Mouse (Mus musculus) limb, embryonic 10.5 days (tissue): ENCODE measurements around the gene Vmn1r143. TPM values are rescaled to one million over a fixed set of nuclear protein-coding genes. Genes with fewer than 3 reads are reported as not detected.
"Not testable (repeated sequence)": the region's sequence is repeated elsewhere in the genome, so short reads cannot be mapped to it uniquely, and the experiment has no call there.

ENCODE experiments used
- DNase-seq: peaks from one replicate; pipeline ENCODE4 v3.0.0-alpha.2; 2017; ENCODE audit warnings: low spot score
- H3K27ac ChIP-seq: fragments of 300-500 bp; sonication (generic); 2 replicates; pipeline ENCODE4 v1.5.1; 2016; ENCODE audit warnings: mild to moderate bottlenecking
- H3K27me3 ChIP-seq: fragments of 300-500 bp; sonication (generic); 2 replicates; pipeline ENCODE4 v1.6.1; 2016; ENCODE audit warnings: low read depth, mild to moderate bottlenecking; ENCODE audit not compliant: poor library complexity, severe bottlenecking
- H3K36me3 ChIP-seq: fragments of 300-500 bp; sonication (generic); 2 replicates; pipeline ENCODE4 v1.6.1; 2016; ENCODE audit warnings: mild to moderate bottlenecking, moderate library complexity
- H3K4me1 ChIP-seq: fragments of 300-500 bp; sonication (generic); 2 replicates; pipeline ENCODE4 v1.6.1; 2016
- H3K4me3 ChIP-seq: fragments of 300-500 bp; sonication (generic); 2 replicates; pipeline ENCODE4 v1.5.1; 2016; ENCODE audit warnings: mild to moderate bottlenecking, moderate library complexity
- H3K9me3 ChIP-seq: fragments of 300-500 bp; sonication (generic); replicated peaks from 2 replicates; pipeline ENCODE4 v1.6.1; 2016; ENCODE audit warnings: mild to moderate bottlenecking
- WGBS: fragments of 180-500 bp; shearing (Covaris S2); methylation state at CpG from one replicate; pipeline ENCODE4 v1.1.7; 2016; 5-methylcytosine and 5-hydroxymethylcytosine counted together
- polyA plus RNA-seq: library from polyadenylated mRNA; unstranded; fragments of >200 nt; fragmentation: Nextera tagmentation; extraction: Ambion mirVana; gene quantifications from 2 replicates; pipeline ENCODE4 v1.2.1, GENCODE M21; 2016

The Vmn1r143 gene
- not detected in 2 replicates for polyA plus RNA-seq

GRCm38 (mm10) chr7:22189077-22189476, at the start of gene Vmn1r143:
Gene Vmn1r143, plus strand, starts transcription at chr7:22189377.
- H3K36me3 ChIP-seq, H3K9me3 ChIP-seq, H3K27me3 ChIP-seq, H3K4me3 ChIP-seq, H3K27ac ChIP-seq, DNase-seq, H3K4me1 ChIP-seq: not testable (repeated sequence)
- no CpG with 5 or more reads among the region's 3 CpGs for WGBS

GRCm38 (mm10) chr7:22163935-22164334, 25.2 kb upstream of the Vmn1r143 start, which contains the start of gene Vmn1r142:
Gene Vmn1r142, minus strand, starts transcription at chr7:22164035.
- not testable (repeated sequence) for DNase-seq, H3K36me3 ChIP-seq, H3K4me3 ChIP-seq, H3K27me3 ChIP-seq, H3K9me3 ChIP-seq, H3K27ac ChIP-seq, H3K4me1 ChIP-seq
- no CpG with 5 or more reads among the region's 3 CpGs for WGBS

DNA sequence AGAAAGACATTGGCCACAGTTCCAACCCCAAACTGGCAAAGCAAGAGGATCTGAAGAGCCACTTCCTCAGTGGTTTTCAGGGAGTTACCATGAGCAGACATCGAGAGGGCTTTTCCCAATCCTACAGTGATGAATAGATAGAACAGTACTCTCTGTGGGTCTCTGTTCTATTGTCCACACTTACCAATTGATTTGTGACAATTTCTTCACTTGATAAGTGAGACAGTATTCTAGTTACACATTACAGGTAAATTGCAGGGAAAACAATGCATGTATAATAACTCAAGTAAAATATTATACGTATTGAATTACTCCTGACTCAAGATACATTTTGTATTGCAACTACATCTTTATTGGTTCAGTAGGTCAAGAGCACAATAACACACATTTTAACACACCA, 12.0 kb downstream of the Vmn1r143 start, which contains the start of gene Gm8653:
TSS of gene Gm8653 (minus strand) at position 101 of the 400 bp plus-strand sequence.
- WGBS = no CpG with 5 or more reads among the region's 2 CpGs
- not testable (repeated sequence) for DNase-seq, H3K4me3 ChIP-seq, H3K9me3 ChIP-seq, H3K36me3 ChIP-seq, H3K27me3 ChIP-seq, H3K27ac ChIP-seq, H3K4me1 ChIP-seq

DNA sequence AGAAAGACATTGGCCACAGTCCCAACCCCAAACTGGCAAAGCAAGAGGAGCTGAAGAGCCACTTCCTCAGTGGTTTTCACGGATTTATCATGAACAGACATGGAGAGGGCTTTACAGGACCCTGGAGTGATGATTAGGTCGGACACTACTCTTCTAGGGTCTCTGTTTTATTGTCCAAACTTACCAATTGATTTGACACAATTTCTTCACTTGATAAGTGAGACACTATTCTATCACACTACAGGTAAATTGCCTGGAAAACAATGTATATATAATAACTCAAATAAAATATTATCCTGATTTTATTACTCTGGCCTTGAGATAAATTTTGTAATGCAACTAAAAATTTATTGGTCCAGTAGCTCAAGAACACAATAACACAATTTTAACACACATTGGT, 40.2 kb downstream of the Vmn1r143 start, which contains the start of gene Gm8453:
TSS of gene Gm8453 (minus strand) at position 101 of the 400 bp plus-strand sequence.
- not testable (repeated sequence) for H3K27ac ChIP-seq, H3K4me1 ChIP-seq, H3K9me3 ChIP-seq, H3K27me3 ChIP-seq, H3K4me3 ChIP-seq, DNase-seq, H3K36me3 ChIP-seq
- 29% methylated on average over 2 of the region's 2 CpGs for WGBS

Other genes with a start within 250 kb of the Vmn1r143 start
- gene Vmn1r137, start 194.8 kb upstream of the Vmn1r143 start, polyA plus RNA-seq = not detected in 2 replicates
- not detected in 2 replicates for gene Vmn1r138, start 160.5 kb upstream of the Vmn1r143 start, polyA plus RNA-seq
- gene Gm6176, start 133.1 kb upstream of the Vmn1r143 start, polyA plus RNA-seq = not detected in 2 replicates
- not detected in 2 replicates for gene Vmn1r139, start 120.3 kb upstream of the Vmn1r143 start, polyA plus RNA-seq
- not detected in 2 replicates for gene Gm16451, start 71.1 kb upstream of the Vmn1r143 start, polyA plus RNA-seq
- not detected in 2 replicates for gene Gm10666, start 54.6 kb upstream of the Vmn1r143 start, polyA plus RNA-seq
- not detected in 2 replicates for gene Vmn1r142, start 25.3 kb upstream of the Vmn1r143 start, polyA plus RNA-seq
- not detected in 2 replicates for gene Gm8653, start 11.9 kb downstream of the Vmn1r143 start, polyA plus RNA-seq
- not detected in 2 replicates for gene Gm8453, start 40.1 kb downstream of the Vmn1r143 start, polyA plus RNA-seq
- not detected in 2 replicates for gene Gm4187, start 140.3 kb downstream of the Vmn1r143 start, polyA plus RNA-seq
- not detected in 2 replicates for gene Gm8660, start 181.7 kb downstream of the Vmn1r143 start, polyA plus RNA-seq
- not detected in 2 replicates for gene Vmn1r148, start 224.2 kb downstream of the Vmn1r143 start, polyA plus RNA-seq
- gene Vmn1r149, start 248.9 kb downstream of the Vmn1r143 start, polyA plus RNA-seq = not detected in 2 replicates